Mouse (Mus musculus): ENCODE measurements around the gene Vegfd. TPM values are rescaled to one million over a fixed set of nuclear protein-coding genes. Genes with fewer than 3 reads are reported as not detected.

Vegfd gene
- polyA plus RNA-seq, 1 experiment from 2014 or later: 19.3 TPM

GRCm38 (mm10) chrX:164410562-164410961 is 37.4 kb downstream of the Vegfd start:
- 70% methylated on average over 1 of the region's 1 CpGs for WGBS
- Histone ChIP-seq H3K9me3 (ENCODE audit: control insufficient read depth, low read length) (no peaks in the 10 kb centered on the region), H3K27me3 (ENCODE audit: control insufficient read depth, insufficient read depth, low read length) (no peaks in the 10 kb centered on the region; the same call in 1 of the 2 replicates), H3K9ac (ENCODE audit: low read depth, low read length) (no peak overlapping the region), H3K4me2 (replicated peaks; ENCODE audit: low read depth, low read length) (no peak overlapping the region), H3K27ac (ENCODE audit: low read depth, low read length) (no peak overlapping the region), H3K36me3 (ENCODE audit: control insufficient read depth, insufficient read depth, low read length) (no peaks in the 10 kb centered on the region), H3K4me3 (ENCODE audit: low read length) (no peak overlapping the region), H3K4me1 (ENCODE audit: control insufficient read depth, insufficient read depth, low read length) (no peaks in the 10 kb centered on the region)
- ATAC-seq (ENCODE audit: low FRiP score, low TSS enrichment): no peak

- no peak for ATAC-seq (ENCODE audit: low FRiP score, low TSS enrichment)
- H3K9me3 ChIP-seq (ENCODE audit: control insufficient read depth, low read length): no peaks in the 10 kb centered on the region
- H3K4me1 ChIP-seq (ENCODE audit: control insufficient read depth, insufficient read depth, low read length): no peaks in the 10 kb centered on the region
- 81% methylated on average over 2 of the region's 2 CpGs for WGBS
- no peak overlapping the region for H3K27ac ChIP-seq (ENCODE audit: low read depth, low read length)
- H3K27me3 ChIP-seq (ENCODE audit: control insufficient read depth, insufficient read depth, low read length): peaks cover 3% of the 10 kb centered on the region; the same call in 1 of the 2 replicates
- H3K4me3 ChIP-seq (ENCODE audit: low read length): no peak overlapping the region
- H3K36me3 ChIP-seq (ENCODE audit: control insufficient read depth, insufficient read depth, low read length): no peaks in the 10 kb centered on the region
- no peak overlapping the region for H3K9ac ChIP-seq (ENCODE audit: low read depth, low read length)
- no peak overlapping the region for H3K4me2 ChIP-seq (replicated peaks; ENCODE audit: low read depth, low read length)
Observed at GRCm38 (mm10) chrX:164416803-164417202, 43.6 kb downstream of the Vegfd start.

- no peak overlapping the region for H3K9ac ChIP-seq (ENCODE audit: low read depth, low read length)
- H3K4me1 ChIP-seq (ENCODE audit: control insufficient read depth, insufficient read depth, low read length): no peaks in the 10 kb centered on the region
- ATAC-seq (ENCODE audit: low FRiP score, low TSS enrichment): no peak
- 0 out of 2 replicates have a peak, but pooled peaks cover under 1% of the 10 kb centered on the region for H3K36me3 ChIP-seq (ENCODE audit: control insufficient read depth, insufficient read depth, low read length)
- H3K27ac ChIP-seq (ENCODE audit: low read depth, low read length): no peak overlapping the region
- peaks cover 3% of the 10 kb centered on the region; the same call in 1 of the 2 replicates for H3K27me3 ChIP-seq (ENCODE audit: control insufficient read depth, insufficient read depth, low read length)
- H3K9me3 ChIP-seq (ENCODE audit: control insufficient read depth, low read length): no peaks in the 10 kb centered on the region
- no peak overlapping the region for H3K4me2 ChIP-seq (replicated peaks; ENCODE audit: low read depth, low read length)
- no peak overlapping the region for H3K4me3 ChIP-seq (ENCODE audit: low read length)
Observed at GRCm38 (mm10) chrX:164418008-164418407, 44.8 kb downstream of the Vegfd start.

- 27% methylated on average over 40 of the region's 40 CpGs for whole genome bisulfite sequencing
- H3K9ac ChIP-seq (ENCODE audit: low read depth, low read length): peak within 1 kb of the TSS; percentile 69
- no peaks in the 10 kb centered on the region for H3K9me3 ChIP-seq (ENCODE audit: control insufficient read depth, low read length)
- H3K4me1 ChIP-seq (ENCODE audit: control insufficient read depth, insufficient read depth, low read length): no peaks in the 10 kb centered on the region
- peaks cover 11% of the 10 kb centered on the region; the same call in 1 of the 2 replicates for H3K36me3 ChIP-seq (ENCODE audit: control insufficient read depth, insufficient read depth, low read length)
- peak within 1 kb of the TSS; percentile 58 for H3K4me3 ChIP-seq (ENCODE audit: low read length)
- H3K27me3 ChIP-seq (ENCODE audit: control insufficient read depth, insufficient read depth, low read length): peaks cover 3% of the 10 kb centered on the region; the same call in 1 of the 2 replicates
- peak within 1 kb of the TSS; percentile 49 for H3K4me2 ChIP-seq (replicated peaks; ENCODE audit: low read depth, low read length)
- ATAC-seq (ENCODE audit: low FRiP score, low TSS enrichment): peak; percentile 99
- peak within 1 kb of the TSS; percentile 47; the same call in 1 of the 2 replicates for H3K27ac ChIP-seq (ENCODE audit: low read depth, low read length)
Observed at GRCm38 (mm10) chrX:164419471-164419939, 46.3 kb downstream of the Vegfd start, which contains the start of gene Piga. TSS of gene Piga (plus strand) at chrX:164419787.

DNA sequence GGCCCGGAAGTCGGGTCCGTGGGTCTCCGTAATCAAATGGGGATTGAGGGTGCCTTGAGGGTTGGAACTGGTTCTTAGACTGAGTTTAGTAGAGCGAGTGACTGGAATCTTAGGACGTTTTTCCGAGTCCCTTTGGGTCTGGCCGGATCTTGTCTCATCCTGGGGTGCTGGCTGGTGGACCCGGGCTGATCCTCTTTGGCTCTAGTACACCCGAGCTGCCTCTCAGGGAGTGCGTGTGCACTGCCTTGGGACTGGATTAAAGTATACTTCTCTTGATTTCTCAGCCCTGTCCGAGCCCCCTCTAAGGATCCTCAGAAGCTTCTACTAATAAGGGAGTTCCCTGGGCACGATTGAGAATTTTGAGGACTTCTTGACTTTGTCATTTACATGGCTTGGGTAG is 46.8 kb downstream of the Vegfd start:
- H3K9me3 ChIP-seq (ENCODE audit: control insufficient read depth, low read length): no peaks in the 10 kb centered on the region
- peak overlapping the region; percentile 49 for H3K4me2 ChIP-seq (replicated peaks; ENCODE audit: low read depth, low read length)
- H3K27me3 ChIP-seq (ENCODE audit: control insufficient read depth, insufficient read depth, low read length): peaks cover 3% of the 10 kb centered on the region; the same call in 1 of the 2 replicates
- H3K4me3 ChIP-seq (ENCODE audit: low read length): peak overlapping the region; percentile 58
- WGBS: 28% methylated on average over 13 of the region's 13 CpGs
- H3K4me1 ChIP-seq (ENCODE audit: control insufficient read depth, insufficient read depth, low read length): no peaks in the 10 kb centered on the region
- no peak; the same call in 1 of the 2 replicates for ATAC-seq (ENCODE audit: low FRiP score, low TSS enrichment)
- peaks cover 11% of the 10 kb centered on the region; the same call in 1 of the 2 replicates for H3K36me3 ChIP-seq (ENCODE audit: control insufficient read depth, insufficient read depth, low read length)
- H3K27ac ChIP-seq (ENCODE audit: low read depth, low read length): peak overlapping the region; percentile 47; the same call in 1 of the 2 replicates
- H3K9ac ChIP-seq (ENCODE audit: low read depth, low read length): peak overlapping the region; percentile 69

GRCm38 (mm10) chrX:164420518-164420917 is 47.3 kb downstream of the Vegfd start:
- H3K27ac ChIP-seq (ENCODE audit: low read depth, low read length): no peak overlapping the region
- peak overlapping the region; percentile 49 for H3K4me2 ChIP-seq (replicated peaks; ENCODE audit: low read depth, low read length)
- no peak for ATAC-seq (ENCODE audit: low FRiP score, low TSS enrichment)
- peak overlapping the region; percentile 69; the same call in 1 of the 2 replicates for H3K9ac ChIP-seq (ENCODE audit: low read depth, low read length)
- H3K9me3 ChIP-seq (ENCODE audit: control insufficient read depth, low read length): no peaks in the 10 kb centered on the region
- 50% methylated on average over 3 of the region's 3 CpGs for WGBS
- H3K27me3 ChIP-seq (ENCODE audit: control insufficient read depth, insufficient read depth, low read length): peaks cover 3% of the 10 kb centered on the region; the same call in 1 of the 2 replicates
- H3K4me1 ChIP-seq (ENCODE audit: control insufficient read depth, insufficient read depth, low read length): no peaks in the 10 kb centered on the region
- peaks cover 11% of the 10 kb centered on the region; the same call in 1 of the 2 replicates for H3K36me3 ChIP-seq (ENCODE audit: control insufficient read depth, insufficient read depth, low read length)
- peak overlapping the region; percentile 58 for H3K4me3 ChIP-seq (ENCODE audit: low read length)

- no peaks in the 10 kb centered on the region for H3K4me1 ChIP-seq (ENCODE audit: control insufficient read depth, insufficient read depth, low read length)
- no peak for ATAC-seq (ENCODE audit: low FRiP score, low TSS enrichment)
- no peak overlapping the region for H3K27ac ChIP-seq (ENCODE audit: low read depth, low read length)
- H3K4me2 ChIP-seq (replicated peaks; ENCODE audit: low read depth, low read length): no peak overlapping the region
- no peaks in the 10 kb centered on the region for H3K9me3 ChIP-seq (ENCODE audit: control insufficient read depth, low read length)
- H3K27me3 ChIP-seq (ENCODE audit: control insufficient read depth, insufficient read depth, low read length): no peaks in the 10 kb centered on the region
- no peak overlapping the region for H3K9ac ChIP-seq (ENCODE audit: low read depth, low read length)
- peaks cover 11% of the 10 kb centered on the region; the same call in 1 of the 2 replicates for H3K36me3 ChIP-seq (ENCODE audit: control insufficient read depth, insufficient read depth, low read length)
- H3K4me3 ChIP-seq (ENCODE audit: low read length): no peak overlapping the region
- WGBS: 82% methylated on average over 1 of the region's 1 CpGs
Observed at GRCm38 (mm10) chrX:164424821-164425220, 51.6 kb downstream of the Vegfd start.

- H3K4me3 ChIP-seq (ENCODE audit: low read length): no peak overlapping the region
- H3K27me3 ChIP-seq (ENCODE audit: control insufficient read depth, insufficient read depth, low read length): no peaks in the 10 kb centered on the region
- H3K9ac ChIP-seq (ENCODE audit: low read depth, low read length): no peak overlapping the region
- no peak overlapping the region for H3K27ac ChIP-seq (ENCODE audit: low read depth, low read length)
- 92% methylated on average over 4 of the region's 4 CpGs for WGBS
- no peak overlapping the region for H3K4me2 ChIP-seq (replicated peaks; ENCODE audit: low read depth, low read length)
- no peaks in the 10 kb centered on the region for H3K4me1 ChIP-seq (ENCODE audit: control insufficient read depth, insufficient read depth, low read length)
- H3K9me3 ChIP-seq (ENCODE audit: control insufficient read depth, low read length): no peaks in the 10 kb centered on the region
- no peak for ATAC-seq (ENCODE audit: low FRiP score, low TSS enrichment)
- H3K36me3 ChIP-seq (ENCODE audit: control insufficient read depth, insufficient read depth, low read length): peaks cover 24% of the 10 kb centered on the region; the same call in 1 of the 2 replicates
Observed at GRCm38 (mm10) chrX:164427295-164427694, 54.1 kb downstream of the Vegfd start.

GRCm38 (mm10) chrX:164428224-164428623 is 55.0 kb downstream of the Vegfd start:
- H3K27me3 ChIP-seq (ENCODE audit: control insufficient read depth, insufficient read depth, low read length): no peaks in the 10 kb centered on the region
- no peak overlapping the region for H3K4me2 ChIP-seq (replicated peaks; ENCODE audit: low read depth, low read length)
- H3K9me3 ChIP-seq (ENCODE audit: control insufficient read depth, low read length): no peaks in the 10 kb centered on the region
- peaks cover 21% of the 10 kb centered on the region; the same call in 1 of the 2 replicates for H3K36me3 ChIP-seq (ENCODE audit: control insufficient read depth, insufficient read depth, low read length)
- no peaks in the 10 kb centered on the region for H3K4me1 ChIP-seq (ENCODE audit: control insufficient read depth, insufficient read depth, low read length)
- 83% methylated on average over 2 of the region's 2 CpGs for WGBS
- no peak overlapping the region for H3K27ac ChIP-seq (ENCODE audit: low read depth, low read length)
- ATAC-seq (ENCODE audit: low FRiP score, low TSS enrichment): no peak
- H3K4me3 ChIP-seq (ENCODE audit: low read length): no peak overlapping the region
- no peak overlapping the region for H3K9ac ChIP-seq (ENCODE audit: low read depth, low read length)

All from kidney, embryonic 14.5 days (tissue).